Mouse (Mus musculus): ENCODE data around the gene Kif5a. TPM values are rescaled to one million over a fixed set of nuclear protein-coding genes. Genes with fewer than 3 reads are reported as not detected.
A peak's percentile ranks its signal among the peaks of the same experiment; 100 is the strongest.

Kif5a gene
- polyA plus RNA-seq, 1 experiment from 2014 or later = 114 TPM

DNA sequence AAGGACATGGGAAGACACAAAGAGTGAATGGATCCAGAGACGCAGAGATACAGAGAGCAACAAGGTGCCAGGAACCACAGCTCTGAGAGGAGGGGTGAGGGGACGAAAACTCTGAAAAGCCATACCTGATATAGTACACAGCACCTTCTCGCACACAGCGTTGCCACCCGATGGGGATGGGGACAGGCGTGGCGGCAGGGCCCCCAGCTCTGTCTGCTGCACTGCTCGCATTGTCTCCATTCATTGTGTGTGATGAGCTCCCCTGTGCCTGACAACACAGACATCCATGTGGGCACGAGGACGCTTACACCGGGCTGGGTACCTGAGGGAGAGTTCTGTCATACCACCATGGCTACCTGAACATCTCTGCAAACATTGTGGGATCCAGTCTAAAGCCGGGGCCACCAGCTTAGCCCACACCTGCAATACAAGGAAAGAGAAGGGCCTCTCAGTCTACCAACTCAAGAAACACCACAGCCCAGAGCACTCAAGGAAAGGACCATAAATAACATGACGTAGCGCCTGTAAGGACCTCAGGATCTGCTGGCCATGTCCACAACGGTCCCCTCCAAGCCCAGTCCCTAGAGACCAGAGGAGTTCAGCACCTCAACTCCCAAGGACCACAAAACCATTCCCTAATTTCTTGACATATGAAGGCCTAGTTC lies 24.3 kb upstream of the Kif5a start:
- Histone ChIP-seq H3K36me3 (peaks cover 26% of the 10 kb centered on the region), H3K4me3 (peak overlapping the region; percentile 52), H3K4me2 (peak overlapping the region; percentile 73), H3K4me1 (replicated peaks) (peaks cover 67% of the 10 kb centered on the region), H3K27ac (replicated peaks) (peak overlapping the region; percentile 98), H3K9ac (peak overlapping the region; percentile 79), H3K9me3 (no peaks in the 10 kb centered on the region), H3K27me3 (no peaks in the 10 kb centered on the region)
- no peak for ATAC-seq (ENCODE audit: low FRiP score, low read depth)
- WGBS = 66% methylated on average over 15 of the region's 15 CpGs

DNA sequence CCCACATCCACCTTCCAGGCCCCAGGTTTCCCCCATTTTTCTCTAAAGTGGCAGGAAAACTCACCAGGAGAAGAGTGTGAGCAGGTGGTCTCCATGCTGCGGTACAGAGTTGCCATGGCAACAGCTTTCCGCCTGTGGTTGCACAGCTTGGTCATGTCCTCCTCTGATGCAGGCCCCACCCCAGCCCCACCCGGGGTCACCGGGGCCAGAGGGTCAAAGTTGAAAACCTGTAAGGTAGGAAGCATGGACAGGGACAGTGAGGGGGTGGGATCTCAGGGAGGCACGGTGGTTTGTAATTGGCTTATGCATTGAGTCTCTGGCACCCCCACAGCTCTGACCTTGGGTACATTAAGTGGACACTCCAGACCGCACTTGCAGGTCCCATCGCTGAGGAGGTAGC lies 23.6 kb upstream of the Kif5a start:
- ATAC-seq (ENCODE audit: low FRiP score, low read depth) = no peak
- H3K36me3 ChIP-seq = peaks cover 33% of the 10 kb centered on the region
- peak overlapping the region; percentile 79; the same call in 1 of the 2 replicates for H3K9ac ChIP-seq
- H3K4me3 ChIP-seq = peak overlapping the region; percentile 52
- peak overlapping the region; percentile 98 for H3K27ac ChIP-seq (replicated peaks)
- WGBS = 40% methylated on average over 7 of the region's 7 CpGs
- peaks cover 60% of the 10 kb centered on the region for H3K4me1 ChIP-seq (replicated peaks)
- no peaks in the 10 kb centered on the region for H3K27me3 ChIP-seq
- H3K4me2 ChIP-seq = peak overlapping the region; percentile 73
- H3K9me3 ChIP-seq = no peaks in the 10 kb centered on the region

DNA sequence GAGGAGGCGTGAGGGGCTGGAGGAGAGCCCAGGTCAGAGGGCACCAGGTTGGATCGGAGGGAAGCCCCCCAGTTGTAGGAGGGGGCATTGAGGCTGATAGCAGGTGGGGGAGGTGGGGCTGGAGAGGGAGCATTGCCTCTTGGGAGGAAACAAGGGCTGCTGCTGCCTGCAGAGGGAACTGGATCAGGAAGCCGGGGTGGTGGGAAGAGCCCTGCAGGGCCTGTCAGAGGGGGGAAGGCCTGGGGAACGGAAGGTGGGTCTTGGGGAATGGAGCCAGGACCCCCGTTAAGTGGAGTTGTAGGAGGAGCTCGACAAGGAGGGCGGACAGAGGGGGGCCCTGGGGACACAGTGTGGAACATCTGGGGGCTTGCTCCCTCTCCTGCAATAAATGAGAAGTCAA lies 23.0 kb upstream of the Kif5a start:
- peaks cover 55% of the 10 kb centered on the region for H3K4me1 ChIP-seq (replicated peaks)

DNA sequence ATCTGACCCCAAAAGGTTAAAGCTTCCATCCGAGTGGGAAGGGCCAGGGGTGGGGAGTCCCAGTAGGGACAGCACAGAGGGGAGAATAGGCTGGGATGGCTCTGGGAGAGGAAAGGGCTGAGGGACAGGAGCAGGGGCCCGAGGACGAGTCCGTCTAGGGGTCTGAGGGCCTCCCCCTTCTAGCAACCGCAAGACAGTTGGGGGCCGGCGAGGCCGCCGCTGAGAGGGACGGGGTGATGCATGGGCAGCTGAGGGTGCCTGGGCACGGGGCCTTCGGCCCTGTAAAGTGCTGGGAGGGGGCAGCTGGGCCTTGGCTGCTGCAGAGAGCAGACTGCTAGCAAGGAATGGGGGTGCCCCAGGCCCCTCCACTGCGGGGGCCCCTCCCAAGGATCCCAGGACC lies 22.5 kb upstream of the Kif5a start:
- Histone ChIP-seq H3K4me2 (no peak overlapping the region), H3K4me3 (no peak overlapping the region), H3K9me3 (no peaks in the 10 kb centered on the region), H3K27me3 (no peaks in the 10 kb centered on the region), H3K36me3 (peaks cover 44% of the 10 kb centered on the region), H3K27ac (replicated peaks) (no peak overlapping the region), H3K9ac (0 out of 2 replicates have a peak overlapping the region, but pooled peaks have one; percentile 10), H3K4me1 (replicated peaks) (peaks cover 54% of the 10 kb centered on the region)
- 62% methylated on average over 13 of the region's 13 CpGs for WGBS
- no peak for ATAC-seq (ENCODE audit: low FRiP score, low read depth)

More for the DNA sequence above, 23.0 kb upstream of the Kif5a start:
- Histone ChIP-seq H3K9me3 (no peaks in the 10 kb centered on the region), H3K4me2 (peak overlapping the region; percentile 73), H3K4me3 (no peak overlapping the region; the same call in 1 of the 2 replicates), H3K36me3 (peaks cover 38% of the 10 kb centered on the region), H3K27me3 (no peaks in the 10 kb centered on the region), H3K9ac (0 out of 2 replicates have a peak overlapping the region, but pooled peaks have one; percentile 10), H3K27ac (replicated peaks) (no peak overlapping the region)
- 56% methylated on average over 7 of the region's 7 CpGs for WGBS
- no peak for ATAC-seq (ENCODE audit: low FRiP score, low read depth)

DNA sequence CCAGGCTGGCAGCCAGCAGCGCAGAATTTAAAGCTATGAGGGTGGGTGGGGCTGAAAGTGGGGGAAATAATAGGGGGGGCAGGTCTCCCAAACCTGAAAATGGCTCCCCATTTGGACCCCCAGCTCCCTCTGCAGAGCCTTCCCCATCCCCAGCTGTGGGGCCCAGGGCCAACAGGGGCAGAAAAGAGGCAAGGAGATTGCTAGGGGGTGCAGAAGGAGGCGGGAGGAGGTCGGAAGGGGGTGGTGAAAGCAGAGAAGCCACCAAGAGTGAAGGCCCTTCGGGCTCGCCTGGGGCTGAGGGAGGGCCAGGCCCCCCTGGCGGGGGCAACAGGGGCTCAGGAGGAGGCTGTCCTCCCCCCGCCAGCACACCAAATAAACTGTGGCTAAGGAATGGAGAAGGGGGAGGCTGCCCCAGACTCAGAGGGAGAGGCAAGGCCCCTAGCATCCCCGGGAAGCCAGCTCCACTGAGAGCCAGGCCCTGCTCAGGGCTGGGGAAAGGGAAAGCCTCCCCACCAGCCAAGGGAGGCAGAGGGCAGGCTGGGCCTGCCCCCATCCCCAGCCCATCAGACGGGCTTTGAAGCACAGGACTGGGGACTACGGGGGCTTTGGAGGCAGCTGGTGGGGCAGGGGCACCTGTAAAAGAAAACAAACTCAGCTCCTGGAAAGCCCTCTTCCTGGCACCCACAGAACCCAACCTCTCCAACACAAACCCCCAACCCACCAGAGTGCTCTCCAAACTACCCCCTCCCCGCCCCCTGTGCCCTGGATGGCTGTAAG lies 21.8 kb upstream of the Kif5a start:
- peaks cover 50% of the 10 kb centered on the region for H3K36me3 ChIP-seq
- no peak overlapping the region for H3K4me3 ChIP-seq

DNA sequence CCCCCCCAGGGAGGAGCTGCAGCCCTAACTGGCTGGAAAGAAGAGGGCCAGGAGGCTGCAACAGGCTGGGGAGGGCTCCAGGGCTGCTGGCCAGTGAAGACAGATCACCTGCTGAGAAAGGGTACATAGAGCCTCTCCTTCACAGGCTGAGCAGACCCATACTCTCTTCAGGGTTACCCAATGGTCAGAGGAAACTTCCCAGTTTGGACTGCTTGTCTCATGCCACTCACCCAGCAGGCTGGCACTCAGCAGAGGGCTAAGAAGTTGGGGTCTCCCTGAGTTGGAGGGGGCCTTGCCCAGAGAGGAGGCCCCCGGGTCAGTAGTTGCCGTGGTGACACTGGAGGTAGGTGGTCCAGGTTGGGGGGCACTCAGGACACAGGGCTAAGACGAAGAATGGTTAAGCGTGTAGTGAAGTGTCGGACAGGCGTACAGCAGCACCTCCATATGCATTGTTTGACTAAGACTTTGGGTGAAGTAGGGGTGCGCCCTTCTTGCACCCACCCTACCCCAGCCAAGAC lies 21.0 kb upstream of the Kif5a start:
- ATAC-seq (ENCODE audit: low FRiP score, low read depth) = no peak
- WGBS = 88% methylated on average over 7 of the region's 7 CpGs
- Histone ChIP-seq H3K4me3 (no peak overlapping the region), H3K27ac (replicated peaks) (no peak overlapping the region), H3K36me3 (peaks cover 55% of the 10 kb centered on the region), H3K9ac (no peak overlapping the region), H3K4me1 (replicated peaks) (peaks cover 44% of the 10 kb centered on the region), H3K27me3 (no peaks in the 10 kb centered on the region), H3K9me3 (no peaks in the 10 kb centered on the region), H3K4me2 (no peak overlapping the region)

More for the DNA sequence above, 21.8 kb upstream of the Kif5a start:
- H3K9ac ChIP-seq = no peak overlapping the region
- ATAC-seq (ENCODE audit: low FRiP score, low read depth) = no peak
- no peak overlapping the region for H3K27ac ChIP-seq (replicated peaks)
- H3K27me3 ChIP-seq = no peaks in the 10 kb centered on the region
- WGBS = 69% methylated on average over 11 of the region's 11 CpGs
- no peak overlapping the region for H3K4me2 ChIP-seq
- H3K9me3 ChIP-seq = no peaks in the 10 kb centered on the region
- peaks cover 51% of the 10 kb centered on the region for H3K4me1 ChIP-seq (replicated peaks)

DNA sequence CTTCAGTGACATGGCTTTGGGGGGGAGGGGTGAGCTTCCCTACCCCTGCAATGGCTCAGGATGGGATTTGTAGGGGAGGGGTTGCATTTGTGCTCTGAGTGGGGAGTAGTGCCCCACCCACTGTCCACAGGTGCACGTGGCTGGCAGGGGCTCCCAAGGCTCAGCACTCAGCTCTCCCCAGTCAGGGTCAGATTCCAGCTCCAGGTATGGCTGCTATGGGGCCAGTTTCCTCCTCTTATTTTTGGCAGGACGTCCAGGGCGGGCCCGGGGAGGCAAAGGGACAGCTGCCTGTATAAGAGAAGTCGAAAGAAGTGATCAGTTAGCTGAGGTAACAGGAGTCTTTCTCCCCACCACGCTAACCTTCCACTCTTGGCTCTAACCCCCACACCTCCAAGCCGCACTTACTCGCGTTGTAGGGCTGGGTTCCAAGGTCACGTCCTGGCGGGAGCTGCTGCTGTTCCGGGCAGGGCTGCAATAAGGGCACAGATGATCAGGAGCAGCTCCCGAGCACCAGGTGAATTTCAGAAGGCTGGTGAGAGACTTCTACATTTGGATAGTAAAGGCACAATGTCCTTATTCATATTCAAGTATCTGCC lies 19.6 kb upstream of the Kif5a start:
- peaks cover 38% of the 10 kb centered on the region for H3K4me1 ChIP-seq (replicated peaks)
- 90% methylated on average over 13 of the region's 13 CpGs for WGBS
- H3K27me3 ChIP-seq = no peaks in the 10 kb centered on the region
- no peak overlapping the region for H3K9ac ChIP-seq
- peaks cover 68% of the 10 kb centered on the region for H3K36me3 ChIP-seq
- H3K27ac ChIP-seq (replicated peaks) = no peak overlapping the region
- no peak overlapping the region for H3K4me2 ChIP-seq
- ATAC-seq (ENCODE audit: low FRiP score, low read depth) = no peak
- no peaks in the 10 kb centered on the region for H3K9me3 ChIP-seq
- no peak overlapping the region for H3K4me3 ChIP-seq

DNA sequence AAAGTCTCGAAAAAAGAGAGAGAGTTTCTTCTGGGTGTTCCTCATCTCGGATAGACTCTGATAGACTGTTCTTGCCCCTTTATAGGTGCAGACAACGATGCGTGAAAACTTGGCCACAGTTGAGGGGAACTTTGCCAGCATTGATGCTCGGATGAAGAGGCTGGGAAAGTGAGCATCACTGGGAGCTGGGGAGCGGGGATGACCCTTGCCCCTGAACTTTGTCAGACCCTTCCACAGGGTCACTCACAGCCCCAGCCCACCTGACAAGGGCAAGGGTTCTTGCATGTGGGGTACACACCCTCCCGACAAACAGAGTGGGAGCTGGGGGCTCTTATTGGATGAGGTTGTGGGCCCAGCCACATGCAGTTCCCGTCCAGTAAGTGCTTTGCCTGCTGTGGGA lies 18.2 kb upstream of the Kif5a start:
- H3K9ac ChIP-seq = no peak overlapping the region
- H3K4me1 ChIP-seq (replicated peaks) = peaks cover 24% of the 10 kb centered on the region
- H3K36me3 ChIP-seq = peaks cover 82% of the 10 kb centered on the region
- no peaks in the 10 kb centered on the region for H3K27me3 ChIP-seq
- 79% methylated on average over 8 of the region's 8 CpGs for WGBS
- no peak overlapping the region for H3K27ac ChIP-seq (replicated peaks)
- no peak overlapping the region for H3K4me3 ChIP-seq
- H3K4me2 ChIP-seq = no peak overlapping the region
- no peaks in the 10 kb centered on the region for H3K9me3 ChIP-seq
- ATAC-seq (ENCODE audit: low FRiP score, low read depth) = no peak

DNA sequence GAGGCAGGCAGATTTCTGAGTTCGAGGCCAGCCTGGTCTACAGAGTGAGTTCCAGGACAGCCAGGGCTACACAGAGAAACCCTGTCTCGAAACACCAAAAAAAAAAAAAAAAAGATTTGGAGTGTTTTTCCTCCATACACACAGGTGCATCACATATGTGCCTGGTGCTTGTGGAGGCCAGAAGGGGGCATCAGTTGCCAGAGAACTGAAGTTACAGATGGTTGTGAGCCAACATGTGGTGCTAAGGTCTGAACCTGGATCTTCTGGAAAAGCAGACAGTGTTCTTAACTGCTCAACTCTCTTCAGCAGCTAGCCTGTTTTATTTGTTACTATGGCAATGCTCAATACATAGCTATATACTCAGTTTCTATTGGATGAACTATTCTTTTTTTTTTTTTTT lies 16.6 kb upstream of the Kif5a start:
- Histone ChIP-seq H3K4me1 (replicated peaks) (peaks cover 8% of the 10 kb centered on the region; the same call in 1 of the 2 replicates), H3K4me2 (no peak overlapping the region), H3K27me3 (no peaks in the 10 kb centered on the region), H3K4me3 (no peak overlapping the region), H3K9me3 (no peaks in the 10 kb centered on the region), H3K36me3 (peaks cover 91% of the 10 kb centered on the region), H3K9ac (no peak overlapping the region), H3K27ac (replicated peaks) (no peak overlapping the region)
- ATAC-seq (ENCODE audit: low FRiP score, low read depth) = no peak
- 97% methylated on average over 2 of the region's 2 CpGs for WGBS

DNA sequence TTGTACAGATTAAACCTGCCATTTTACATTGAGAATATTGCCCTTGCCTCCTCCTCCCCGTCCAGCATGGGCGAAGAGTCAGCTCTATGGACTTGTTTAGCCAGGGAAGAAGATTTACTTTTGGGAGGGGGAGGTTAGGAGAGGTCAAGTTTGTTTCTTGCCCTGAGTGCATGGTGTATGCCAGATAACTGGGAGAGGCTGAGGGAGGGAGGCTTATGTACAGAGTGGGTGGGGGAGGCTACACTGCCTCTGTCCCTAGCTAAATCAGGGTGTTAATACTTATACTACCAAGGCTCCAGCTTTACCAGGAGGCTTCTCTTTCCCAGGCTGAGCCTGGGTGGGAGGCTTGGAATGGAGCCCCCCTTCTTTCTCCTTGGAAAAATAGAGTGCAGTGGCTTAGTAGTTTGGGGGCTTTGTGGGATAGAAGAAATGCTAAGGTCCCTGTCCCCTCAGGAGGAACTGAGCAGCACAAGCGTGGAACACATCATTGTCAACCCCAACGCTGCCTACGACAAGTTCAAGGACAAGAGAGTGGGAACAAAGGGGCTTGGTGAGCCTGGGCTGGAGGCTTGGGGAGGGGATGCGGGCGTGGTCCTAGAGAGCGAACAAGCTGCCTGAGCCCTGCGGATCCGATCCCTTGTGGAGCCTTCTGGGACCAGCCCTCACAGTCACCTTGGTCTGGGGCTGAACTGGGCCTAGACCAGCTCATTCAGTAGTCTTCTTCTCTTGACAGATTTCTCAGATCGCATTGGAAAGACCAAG lies 11.3 kb upstream of the Kif5a start:
- H3K9me3 ChIP-seq = no peaks in the 10 kb centered on the region

DNA sequence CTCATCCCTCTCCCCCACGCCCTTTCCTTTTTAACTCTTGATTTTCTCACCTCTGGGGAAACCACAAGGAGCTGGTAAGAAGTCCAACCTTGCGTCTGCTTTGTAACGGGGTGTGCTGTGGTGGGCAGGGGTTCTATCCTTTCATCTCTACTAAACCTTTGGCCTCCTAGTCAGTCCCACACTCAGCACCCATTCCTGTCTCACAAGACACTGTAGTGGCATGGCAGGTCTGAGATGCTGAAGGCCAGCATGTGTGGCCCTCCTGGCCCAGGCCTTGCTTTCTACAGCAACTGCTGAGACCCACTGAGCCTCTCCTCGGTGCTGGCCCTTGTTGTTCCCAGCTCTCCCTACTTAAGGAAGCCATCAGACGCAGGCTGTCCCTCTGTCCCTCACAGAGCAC lies 9.2 kb upstream of the Kif5a start:
- H3K4me3 ChIP-seq = no peak overlapping the region
- H3K4me2 ChIP-seq = no peak overlapping the region
- H3K36me3 ChIP-seq = peaks cover 62% of the 10 kb centered on the region
- H3K9ac ChIP-seq = no peak overlapping the region
- H3K9me3 ChIP-seq = no peaks in the 10 kb centered on the region
- no peak for ATAC-seq (ENCODE audit: low FRiP score, low read depth)
- peaks cover 30% of the 10 kb centered on the region for H3K4me1 ChIP-seq (replicated peaks)
- 94% methylated on average over 5 of the region's 5 CpGs for WGBS
- no peaks in the 10 kb centered on the region for H3K27me3 ChIP-seq
- H3K27ac ChIP-seq (replicated peaks) = no peak overlapping the region

More for the DNA sequence above, 11.3 kb upstream of the Kif5a start:
- no peak overlapping the region for H3K4me2 ChIP-seq
- no peaks in the 10 kb centered on the region for H3K27me3 ChIP-seq
- peaks cover 77% of the 10 kb centered on the region for H3K36me3 ChIP-seq
- no peak for ATAC-seq (ENCODE audit: low FRiP score, low read depth)
- no peak overlapping the region for H3K27ac ChIP-seq (replicated peaks)
- WGBS = 88% methylated on average over 11 of the region's 11 CpGs
- H3K4me3 ChIP-seq = no peak overlapping the region
- peaks cover 9% of the 10 kb centered on the region; the same call in 1 of the 2 replicates for H3K4me1 ChIP-seq (replicated peaks)
- no peak overlapping the region for H3K9ac ChIP-seq

All from hindbrain, embryonic 15.5 days (tissue).